Mouse (Mus musculus) E14TG2a.4 (cell line): ENCODE results near the gene Lmod2.

Experiments
- CTCF ChIP-seq: conservative IDR thresholded peaks from 2 replicates; pipeline ENCODE4 v1.5.1; 2014; ENCODE audit warnings: low read length
- NANOG ChIP-seq: IDR thresholded peaks from 2 replicates; pipeline ENCODE4 v1.6.1; 2014; ENCODE audit warnings: borderline replicate concordance, low read length, mixed read lengths
- POU5F1 ChIP-seq: IDR thresholded peaks from 2 replicates; pipeline ENCODE4 v1.6.1; 2014; ENCODE audit warnings: low read length, borderline replicate concordance

GRCm38 (mm10) chr6:24602351-24602750 lies 4.8 kb downstream of the Lmod2 start:
- TF ChIP-seq CTCF, result no peak
- TF ChIP-seq NANOG, result no peak
- TF ChIP-seq POU5F1, result no peak
